ENCODE assay signal across 13 mouse cellular contexts in the genomic region with DNA sequence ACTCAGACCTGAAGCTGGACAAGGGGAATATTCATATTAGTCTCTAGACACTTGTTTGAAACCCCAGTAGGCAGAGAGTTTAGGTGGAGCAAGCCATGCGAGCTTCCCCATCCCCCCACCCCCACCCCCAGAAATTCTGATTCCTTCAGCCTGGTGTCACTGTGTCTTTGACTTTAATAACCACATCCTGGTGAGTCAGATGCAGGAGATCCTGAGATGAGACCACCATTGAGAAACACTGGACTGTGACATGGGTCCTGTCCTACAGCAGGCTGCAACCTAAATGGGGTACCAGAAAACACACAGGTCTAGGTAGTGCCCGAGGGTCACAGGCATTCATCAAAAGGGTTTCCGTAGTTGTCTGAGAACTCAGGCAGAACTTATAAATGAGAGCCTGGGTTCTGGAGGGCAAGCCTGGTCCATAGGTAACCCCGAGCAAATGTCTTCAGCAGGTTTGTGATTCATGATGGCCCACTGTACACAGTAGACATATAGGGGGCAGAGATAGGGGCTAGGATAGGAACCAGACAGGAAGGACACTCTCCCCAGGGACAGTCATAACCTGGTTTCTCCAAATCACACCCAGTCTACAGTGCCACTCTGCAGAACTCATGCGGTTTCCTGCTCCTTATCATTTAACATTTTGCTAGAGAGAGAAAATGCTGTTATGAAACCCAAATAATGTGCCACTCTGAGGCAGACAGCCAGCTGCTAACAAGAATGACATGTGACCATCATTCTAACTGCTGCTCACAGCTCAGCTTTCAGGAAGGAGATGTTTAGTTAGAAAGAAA.
A peak's percentile ranks its signal among the peaks of the same experiment; 100 is the strongest.
DNase-seq lines count a peak whose midpoint lies in the region; ATAC-seq and TF ChIP-seq lines count a peak whose summit lies in the region.
"Had no signal": no experiment of that assay in that cellular context is flagged by ENCODE, and none has a peak within 500 bp of the region (broad histone marks: within the 10 kb centered on the region; RNA-seq: fewer than 3 reads in every experiment).

No protein-coding gene starts in this region.

- TF ChIP-seq POLR2A in spleen, adult 2 months (IDR thresholded peaks at IDR 0.05; ENCODE audit: low read depth, low read length): no peak

- intact Hi-C loops in left cerebral cortex, adult 2 months (cut with DNase I): no loop called here

- no peak overlapping the region; the same call in 1 of the 2 replicates for H3K9ac ChIP-seq in liver, embryonic 15.5 days
- H3K9ac ChIP-seq: forebrain, postnatal 0 days; hindbrain, embryonic 14.5 days; midbrain, embryonic 12.5 days; neural tube, embryonic 15.5 days had no signal

- whole genome bisulfite sequencing in spleen, adult 2 months: 24% methylated on average over 5 of the region's 5 CpGs
- WGBS in liver, embryonic 15.5 days (ENCODE audit: insufficient replicate concordance): 31% methylated on average over 5 of the region's 5 CpGs

- H3K36me3 ChIP-seq in spleen, adult 2 months (ENCODE audit: control insufficient read depth, insufficient read depth, low read length): no peaks in the 10 kb centered on the region
- no peaks in the 10 kb centered on the region for H3K36me3 ChIP-seq in liver, embryonic 15.5 days (replicated peaks)
- H3K36me3 ChIP-seq: midbrain, embryonic 12.5 days; neural tube, embryonic 15.5 days had no signal

- 0 out of 2 replicates have a peak overlapping the region, but pooled peaks have one; percentile 12 for H3K27ac ChIP-seq in spleen, adult 2 months (ENCODE audit: insufficient read depth, low read length)
- H3K27ac ChIP-seq in liver, embryonic 15.5 days (replicated peaks): peak overlapping the region; percentile 81
- no peak overlapping the region for H3K27ac ChIP-seq in left cerebral cortex, adult 2 months
- H3K27ac ChIP-seq: hindbrain, embryonic 14.5 days; midbrain, embryonic 12.5 days; neural tube, embryonic 15.5 days had no signal

- TF ChIP-seq CTCF in spleen, adult 2 months (IDR thresholded peaks at IDR 0.05; ENCODE audit: extremely low read depth, insufficient read depth, insufficient read length, insufficient replicate concordance): no peak
- no peak for TF ChIP-seq CTCF in left cerebral cortex, adult 2 months (IDR thresholded peaks at IDR 0.05)

- no peak overlapping the region for H3K4me3 ChIP-seq in spleen, adult 2 months (ENCODE audit: extremely low read depth, insufficient read depth, insufficient read length)
- no peak overlapping the region for H3K4me3 ChIP-seq in liver, embryonic 15.5 days (replicated peaks)
- no peak overlapping the region for H3K4me3 ChIP-seq in left cerebral cortex, adult 2 months
- H3K4me3 ChIP-seq: midbrain, embryonic 12.5 days; neural tube, embryonic 15.5 days had no signal

- H3K4me1 ChIP-seq in spleen, adult 2 months (ENCODE audit: control insufficient read depth, insufficient read depth, insufficient read length): peaks cover 9% of the 10 kb centered on the region; the same call in 1 of the 2 replicates
- H3K4me1 ChIP-seq in liver, embryonic 15.5 days (replicated peaks): peaks cover 65% of the 10 kb centered on the region
- H3K4me1 ChIP-seq: midbrain, embryonic 12.5 days; neural tube, embryonic 15.5 days had no signal

- no peaks in the 10 kb centered on the region for H3K9me3 ChIP-seq in liver, embryonic 15.5 days (replicated peaks)
- H3K9me3 ChIP-seq: midbrain, embryonic 12.5 days; neural tube, embryonic 15.5 days had no signal

- no peak for DNase-seq in spleen, adult 2 months (ENCODE audit: low read depth in 1 of 2, low spot score in 2 of 2)
- DNase-seq in spleen, postnatal 4 days (ENCODE audit: low spot score in 2 of 2): no peak
- DNase-seq in adrenal gland, postnatal 14 days: no peak
- DNase-seq in left cerebral cortex, adult 2 months (ENCODE audit: extremely low spot score in 1 of 2, low spot score in 2 of 2): no peak
- no peak for DNase-seq in c-Kit-positive CD71-positive TER-119-positive erythroid progenitor cells, embryonic 14.5 days (ENCODE audit: low spot score)
- DNase-seq: adrenal gland, adult 2 months; cerebellum, adult 11 months; forebrain, postnatal 0 days had no signal

- H3K27me3 ChIP-seq in spleen, adult 2 months (ENCODE audit: control insufficient read depth, insufficient read depth, low read length): no peaks in the 10 kb centered on the region
- H3K27me3 ChIP-seq in liver, embryonic 15.5 days: no peaks in the 10 kb centered on the region
- H3K27me3 ChIP-seq: midbrain, embryonic 12.5 days; neural tube, embryonic 15.5 days had no signal

- H3K4me2 ChIP-seq in liver, embryonic 15.5 days: peak overlapping the region; percentile 54
- H3K4me2 ChIP-seq: hindbrain, embryonic 14.5 days; midbrain, embryonic 12.5 days; neural tube, embryonic 15.5 days had no signal

- peak; percentile 71 for ATAC-seq in activated CD4-positive, CD25-positive, alpha-beta regulatory T cell, adult 4 months
- ATAC-seq in liver, embryonic 15.5 days (ENCODE audit: insufficient read depth): no peak
- ATAC-seq: forebrain, postnatal 0 days had no signal
